Mouse (Mus musculus): ENCODE results near the gene Pkmyt1.

Pkmyt1 gene

GRCm38 (mm10) chr17:23722376-23723125, 3.6 kb upstream of the Pkmyt1 start, which contains the start of gene 1520401A03Rik:
Gene 1520401A03Rik, minus strand, starts transcription at chr17:23722783.
- DNase-seq, result no peak

GRCm38 (mm10) chr17:23725477-23725876, 659 bp upstream of the Pkmyt1 start:
- DNase-seq, result no peak

- DNase-seq, result peak; percentile 92
Observed at GRCm38 (mm10) chr17:23726758-23727142, 614 bp downstream of the Pkmyt1 start.

- no peak for DNase-seq
Observed at GRCm38 (mm10) chr17:23730441-23730840, 4.3 kb downstream of the Pkmyt1 start.

GRCm38 (mm10) chr17:23734341-23734740, 8.2 kb downstream of the Pkmyt1 start:
- no peak for DNase-seq

- DNase-seq, result peak; percentile 30
Observed at GRCm38 (mm10) chr17:23737493-23738445, 11.6 kb downstream of the Pkmyt1 start.

GRCm38 (mm10) chr17:23738836-23739201, 12.7 kb downstream of the Pkmyt1 start:
- no peak for DNase-seq

- DNase-seq, result peak; percentile 82
Observed at GRCm38 (mm10) chr17:23739202-23740135, 13.3 kb downstream of the Pkmyt1 start.

GRCm38 (mm10) chr17:23740136-23740584, 14.0 kb downstream of the Pkmyt1 start:
- peak; percentile 94 for DNase-seq

GRCm38 (mm10) chr17:23740598-23741021, 14.5 kb downstream of the Pkmyt1 start, which contains the start of gene Paqr4:
Gene Paqr4, minus strand, starts transcription at chr17:23740867.
- no peak for DNase-seq

GRCm38 (mm10) chr17:23741359-23742209, 15.4 kb downstream of the Pkmyt1 start:
- no peak for DNase-seq

- peak; percentile 47 for DNase-seq
Observed at GRCm38 (mm10) chr17:23742210-23742793, 16.2 kb downstream of the Pkmyt1 start.

- no peak for DNase-seq
Observed at GRCm38 (mm10) chr17:23742941-23743340, 16.8 kb downstream of the Pkmyt1 start.

GRCm38 (mm10) chr17:23744076-23744475, 17.9 kb downstream of the Pkmyt1 start:
- peak; percentile 27 for DNase-seq

- no peak for DNase-seq
Observed at GRCm38 (mm10) chr17:23744651-23745050, 18.5 kb downstream of the Pkmyt1 start.

- DNase-seq, result peak; percentile 62
Observed at GRCm38 (mm10) chr17:23745301-23746251, 19.4 kb downstream of the Pkmyt1 start, which contains the start of gene Kremen2. Gene Kremen2, minus strand, starts transcription at chr17:23745833.

GRCm38 (mm10) chr17:23746311-23746710, 20.2 kb downstream of the Pkmyt1 start:
- DNase-seq, result peak; percentile 54

- no peak for DNase-seq
Observed at GRCm38 (mm10) chr17:23746767-23747166, 20.6 kb downstream of the Pkmyt1 start.

GRCm38 (mm10) chr17:23747471-23747870, 21.3 kb downstream of the Pkmyt1 start:
- DNase-seq, result no peak

GRCm38 (mm10) chr17:23748026-23748425, 21.9 kb downstream of the Pkmyt1 start:
- no peak for DNase-seq

Measured in retina, postnatal 1 day (tissue).